Mouse (Mus musculus): ENCODE measurements around the gene Msi2. TPM values are rescaled to one million over a fixed set of nuclear protein-coding genes. Genes with fewer than 3 reads are reported as not detected.
A peak's percentile ranks its signal among the peaks of the same experiment; 100 is the strongest.

Gene Msi2
- polyA plus RNA-seq, 1 experiment from 2014 or later: 15.9 TPM

- Histone ChIP-seq H3K27ac (peak overlapping the region; percentile 47), H3K4me1 (peaks cover 97% of the 10 kb centered on the region), H3K4me3 (no peak overlapping the region), H3K9me3 (no peaks in the 10 kb centered on the region), H3K36me3 (peaks cover 8% of the 10 kb centered on the region; the same call in 1 of the 2 replicates), H3K27me3 (ENCODE audit: insufficient read depth, poor library complexity, severe bottlenecking) (no peaks in the 10 kb centered on the region)
- DNase-seq (ENCODE audit: low spot score): no peak
- WGBS: 84% methylated on average over 14 of the region's 14 CpGs
Observed at GRCm38 (mm10) chr11:88625063-88625462, 93.2 kb downstream of the Msi2 start.

- peaks cover 98% of the 10 kb centered on the region for H3K4me1 ChIP-seq
- no peaks in the 10 kb centered on the region for H3K27me3 ChIP-seq (ENCODE audit: insufficient read depth, poor library complexity, severe bottlenecking)
- peaks cover 8% of the 10 kb centered on the region; the same call in 1 of the 2 replicates for H3K36me3 ChIP-seq
- 0 out of 2 replicates have a peak overlapping the region, but pooled peaks have one; percentile 47 for H3K27ac ChIP-seq
- no peak overlapping the region for H3K4me3 ChIP-seq
- no peak for DNase-seq (ENCODE audit: low spot score)
- H3K9me3 ChIP-seq: no peaks in the 10 kb centered on the region
- WGBS: 80% methylated on average over 6 of the region's 6 CpGs
Observed at GRCm38 (mm10) chr11:88624627-88625026, 93.7 kb downstream of the Msi2 start.

GRCm38 (mm10) chr11:88623671-88624070 is 94.6 kb downstream of the Msi2 start:
- H3K27ac ChIP-seq: peak overlapping the region; percentile 80; the same call in 1 of the 2 replicates
- H3K4me1 ChIP-seq: peaks cover 98% of the 10 kb centered on the region
- DNase-seq (ENCODE audit: low spot score): no peak
- H3K4me3 ChIP-seq: no peak overlapping the region
- H3K9me3 ChIP-seq: no peaks in the 10 kb centered on the region
- WGBS: 69% methylated on average over 6 of the region's 6 CpGs
- H3K27me3 ChIP-seq (ENCODE audit: insufficient read depth, poor library complexity, severe bottlenecking): no peaks in the 10 kb centered on the region
- peaks cover 8% of the 10 kb centered on the region; the same call in 1 of the 2 replicates for H3K36me3 ChIP-seq

DNA sequence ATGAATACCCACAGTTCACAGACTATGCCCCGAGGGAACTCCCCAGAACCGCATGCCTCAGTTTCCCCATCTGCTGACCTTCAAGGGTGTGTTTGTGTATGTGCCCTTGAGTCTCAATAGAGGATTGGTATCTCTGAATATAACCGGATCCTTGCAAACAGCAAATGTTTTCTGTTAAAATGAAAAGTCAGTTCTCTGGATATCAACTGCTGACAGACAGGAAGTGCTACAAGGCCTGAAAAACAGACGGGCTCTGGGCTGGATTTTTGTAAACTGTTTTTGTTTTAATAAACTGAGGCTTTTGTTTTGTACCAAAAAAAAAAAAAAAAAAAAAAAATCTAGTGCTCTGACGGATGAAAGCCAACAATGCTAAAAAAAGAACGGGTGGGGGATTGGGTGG is 95.8 kb downstream of the Msi2 start:
- Histone ChIP-seq H3K27ac (peak overlapping the region; percentile 80), H3K27me3 (ENCODE audit: insufficient read depth, poor library complexity, severe bottlenecking) (no peaks in the 10 kb centered on the region), H3K4me3 (no peak overlapping the region), H3K9me3 (no peaks in the 10 kb centered on the region), H3K36me3 (peaks cover 8% of the 10 kb centered on the region; the same call in 1 of the 2 replicates), H3K4me1 (peaks cover 96% of the 10 kb centered on the region)
- DNase-seq (ENCODE audit: low spot score): no peak
- WGBS: 36% methylated on average over 6 of the region's 6 CpGs

GRCm38 (mm10) chr11:88621789-88622188 is 96.5 kb downstream of the Msi2 start:
- H3K27ac ChIP-seq: peak overlapping the region; percentile 80
- no peak for DNase-seq (ENCODE audit: low spot score)

DNA sequence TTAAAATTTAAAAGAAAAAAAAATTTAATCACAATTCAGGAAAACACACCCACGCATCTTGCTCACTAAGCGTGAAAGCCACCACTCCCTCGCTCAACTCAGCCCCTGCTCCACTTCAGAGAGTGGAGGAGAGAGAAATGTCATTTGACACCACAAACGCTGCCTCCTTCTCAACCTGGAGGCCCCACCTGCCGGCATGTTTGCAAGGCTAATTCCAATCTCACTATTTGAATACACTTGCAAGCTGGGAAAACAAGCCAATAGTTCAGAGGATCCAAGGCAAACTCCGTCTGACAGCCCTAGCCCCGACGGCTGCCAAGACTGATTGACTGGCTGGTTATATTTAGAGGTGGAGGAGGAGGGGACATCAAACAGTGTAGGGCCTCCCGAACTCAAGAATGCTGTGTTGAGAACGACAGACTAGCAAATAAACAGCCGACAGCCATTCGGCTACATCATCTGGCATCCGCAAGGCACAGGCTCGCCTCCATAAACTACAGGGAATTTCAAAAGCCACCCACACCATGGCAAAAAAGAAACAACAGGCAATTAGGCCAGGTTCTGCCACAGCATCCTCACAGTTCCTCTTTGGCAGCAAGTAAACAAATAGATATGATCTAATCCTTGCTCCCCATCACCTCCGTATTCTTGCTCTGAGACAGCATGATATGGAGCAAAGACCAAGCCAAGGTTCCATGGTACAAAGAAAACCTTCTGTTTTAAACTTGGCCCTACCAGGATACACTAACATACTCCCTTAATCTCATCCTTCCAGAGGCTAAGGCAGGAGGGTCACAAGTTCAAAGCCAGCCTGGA is 97.9 kb downstream of the Msi2 start:
- 7% methylated on average over 15 of the region's 15 CpGs for WGBS
- Histone ChIP-seq H3K27ac (peak overlapping the region; percentile 75), H3K4me3 (peak overlapping the region; percentile 32), H3K36me3 (peaks cover 6% of the 10 kb centered on the region; the same call in 1 of the 2 replicates), H3K4me1 (peaks cover 78% of the 10 kb centered on the region), H3K9me3 (no peaks in the 10 kb centered on the region), H3K27me3 (ENCODE audit: insufficient read depth, poor library complexity, severe bottlenecking) (no peaks in the 10 kb centered on the region)
- DNase-seq (ENCODE audit: low spot score): no peak

More at GRCm38 (mm10) chr11:88621789-88622188, 96.5 kb downstream of the Msi2 start:
- Histone ChIP-seq H3K4me3 (no peak overlapping the region), H3K9me3 (no peaks in the 10 kb centered on the region), H3K27me3 (ENCODE audit: insufficient read depth, poor library complexity, severe bottlenecking) (no peaks in the 10 kb centered on the region), H3K36me3 (peaks cover 8% of the 10 kb centered on the region; the same call in 1 of the 2 replicates), H3K4me1 (peaks cover 89% of the 10 kb centered on the region)
- 49% methylated on average over 4 of the region's 4 CpGs for WGBS

GRCm38 (mm10) chr11:88619468-88620157 is 98.7 kb downstream of the Msi2 start:
- 55% methylated on average over 9 of the region's 9 CpGs for WGBS
- H3K27ac ChIP-seq: peak overlapping the region; percentile 75
- H3K36me3 ChIP-seq: peaks cover 6% of the 10 kb centered on the region; the same call in 1 of the 2 replicates
- DNase-seq (ENCODE audit: low spot score): no peak
- no peaks in the 10 kb centered on the region for H3K9me3 ChIP-seq
- H3K27me3 ChIP-seq (ENCODE audit: insufficient read depth, poor library complexity, severe bottlenecking): no peaks in the 10 kb centered on the region
- peak overlapping the region; percentile 32; the same call in 1 of the 2 replicates for H3K4me3 ChIP-seq
- peaks cover 78% of the 10 kb centered on the region for H3K4me1 ChIP-seq

- no peak for DNase-seq (ENCODE audit: low spot score)
- H3K4me3 ChIP-seq: no peak overlapping the region; the same call in 1 of the 2 replicates
- H3K36me3 ChIP-seq: peaks cover 6% of the 10 kb centered on the region; the same call in 1 of the 2 replicates
- peaks cover 78% of the 10 kb centered on the region for H3K4me1 ChIP-seq
- no peaks in the 10 kb centered on the region for H3K27me3 ChIP-seq (ENCODE audit: insufficient read depth, poor library complexity, severe bottlenecking)
- 46% methylated on average over 9 of the region's 9 CpGs for WGBS
- H3K27ac ChIP-seq: peak overlapping the region; percentile 75
- no peaks in the 10 kb centered on the region for H3K9me3 ChIP-seq
Observed at GRCm38 (mm10) chr11:88618732-88619309, 99.5 kb downstream of the Msi2 start.

DNA sequence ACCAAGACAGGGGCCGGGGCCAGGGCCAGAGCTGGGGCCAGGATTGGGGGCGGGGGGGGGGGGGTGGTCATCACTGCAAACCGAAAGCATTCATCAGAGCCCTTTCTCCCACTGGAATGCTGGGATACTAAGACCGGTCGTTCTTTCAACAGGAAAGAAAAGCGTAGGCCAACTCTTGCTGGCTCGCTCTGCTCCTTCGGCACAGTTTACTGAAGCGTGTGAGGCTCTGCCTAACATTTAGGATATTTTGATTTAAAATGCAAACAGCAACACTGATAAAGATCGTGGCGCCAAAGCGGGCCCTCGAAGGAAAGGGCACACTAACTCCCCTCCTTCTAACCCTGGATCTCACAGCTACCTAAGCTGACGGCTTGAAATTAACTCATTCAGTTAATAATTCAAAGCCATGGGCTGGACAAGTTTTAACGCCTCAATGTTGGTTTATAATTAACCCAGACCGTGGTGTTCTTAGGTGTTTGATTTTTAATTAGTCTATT is 100.3 kb downstream of the Msi2 start:
- H3K9me3 ChIP-seq: no peaks in the 10 kb centered on the region
- peaks cover 6% of the 10 kb centered on the region; the same call in 1 of the 2 replicates for H3K36me3 ChIP-seq
- WGBS: 78% methylated on average over 16 of the region's 16 CpGs
- H3K27ac ChIP-seq: peak overlapping the region; percentile 75; the same call in 1 of the 2 replicates
- H3K27me3 ChIP-seq (ENCODE audit: insufficient read depth, poor library complexity, severe bottlenecking): no peaks in the 10 kb centered on the region
- DNase-seq (ENCODE audit: low spot score): no peak
- H3K4me1 ChIP-seq: peaks cover 78% of the 10 kb centered on the region
- H3K4me3 ChIP-seq: no peak overlapping the region

DNA sequence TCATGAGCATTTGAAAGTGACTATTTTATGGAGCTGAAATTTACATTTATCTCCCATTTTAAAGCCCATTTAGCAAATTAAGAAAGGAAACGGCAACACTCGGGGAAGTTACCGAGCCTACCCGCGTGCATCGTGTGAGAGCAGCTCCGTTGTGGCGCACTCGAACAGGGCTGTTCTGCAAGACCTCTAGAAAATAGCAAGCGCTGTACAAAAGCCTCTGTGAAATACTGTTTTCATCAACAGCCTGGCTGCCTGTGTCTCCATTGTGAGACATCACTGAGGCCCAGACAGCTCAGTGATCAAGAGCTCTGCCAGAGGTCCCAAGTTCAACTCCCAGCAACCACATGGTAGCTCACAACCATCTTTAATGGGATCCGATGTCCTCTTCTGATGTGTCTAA is 100.9 kb downstream of the Msi2 start:
- Histone ChIP-seq H3K36me3 (peaks cover 6% of the 10 kb centered on the region; the same call in 1 of the 2 replicates), H3K4me3 (no peak overlapping the region), H3K27me3 (ENCODE audit: insufficient read depth, poor library complexity, severe bottlenecking) (no peaks in the 10 kb centered on the region), H3K27ac (no peak overlapping the region), H3K4me1 (peaks cover 78% of the 10 kb centered on the region), H3K9me3 (no peaks in the 10 kb centered on the region)
- no peak for DNase-seq (ENCODE audit: low spot score)
- WGBS: 96% methylated on average over 11 of the region's 11 CpGs

DNA sequence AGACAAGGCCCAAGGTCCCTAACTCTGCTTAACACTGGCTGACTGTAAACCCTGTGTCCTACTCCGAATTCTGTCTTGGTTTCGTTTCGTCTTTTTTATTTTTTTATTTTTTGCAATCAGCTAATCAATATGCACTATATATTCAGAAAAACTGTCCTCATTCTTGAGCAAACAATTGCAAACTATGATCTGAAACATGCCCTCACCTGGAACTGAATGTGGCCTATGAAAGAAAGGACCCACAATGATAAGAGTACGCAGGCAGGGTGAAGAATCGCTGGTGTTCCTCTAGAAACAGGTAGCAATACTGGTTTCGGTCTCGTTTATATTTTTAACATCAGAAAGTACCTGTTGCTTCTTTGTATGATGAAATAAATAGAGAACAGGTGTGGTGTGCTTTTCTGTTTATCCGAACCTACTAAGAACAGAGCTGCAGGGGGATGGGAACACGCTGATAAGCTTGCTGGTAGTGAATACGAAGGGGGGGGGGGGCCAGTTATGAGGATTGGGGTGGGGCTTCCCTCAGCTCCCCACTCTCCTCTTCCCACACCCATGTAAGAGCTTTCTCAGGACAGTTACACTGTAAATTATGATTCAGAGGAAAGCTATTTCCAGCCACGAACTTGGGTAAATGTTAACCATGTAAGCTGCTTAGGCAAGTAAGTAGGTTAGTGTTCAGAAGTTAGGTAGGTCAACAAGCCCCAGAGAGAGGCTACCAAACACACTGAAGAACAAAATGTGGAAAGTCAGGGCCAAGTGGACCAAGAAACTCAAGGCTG is 103.6 kb downstream of the Msi2 start:
- Histone ChIP-seq H3K4me1 (peaks cover 66% of the 10 kb centered on the region), H3K27me3 (ENCODE audit: insufficient read depth, poor library complexity, severe bottlenecking) (no peaks in the 10 kb centered on the region), H3K27ac (peak overlapping the region; percentile 69), H3K4me3 (no peak overlapping the region), H3K9me3 (no peaks in the 10 kb centered on the region), H3K36me3 (peaks cover 8% of the 10 kb centered on the region; the same call in 1 of the 2 replicates)
- DNase-seq (ENCODE audit: low spot score): no peak
- 62% methylated on average over 11 of the region's 11 CpGs for WGBS
